Mouse (Mus musculus) layer of hippocampus, postnatal 36 days (tissue): ENCODE data around the gene Rrn3. TPM values are rescaled to one million over a fixed set of nuclear protein-coding genes. Genes with fewer than 3 reads are reported as not detected.
A peak's percentile ranks its signal among the peaks of the same experiment; 100 is the strongest.
"Not testable (repeated sequence)": the region's sequence is repeated elsewhere in the genome, so short reads cannot be mapped to it uniquely, and the experiment has no call there.

Source experiments
- DNase-seq, 2 experiments: peaks; one replicate each; pipeline ENCODE4 v3.0.0; 2022
- total RNA-seq, 2 experiments: library from RNA; stranded (reverse); gene quantifications; 2 replicates each; pipeline ENCODE4 v1.2.3; 2021

Rrn3 gene
- total RNA-seq = 10 to 100 TPM; 51.2 to 51.4 TPM

DNA sequence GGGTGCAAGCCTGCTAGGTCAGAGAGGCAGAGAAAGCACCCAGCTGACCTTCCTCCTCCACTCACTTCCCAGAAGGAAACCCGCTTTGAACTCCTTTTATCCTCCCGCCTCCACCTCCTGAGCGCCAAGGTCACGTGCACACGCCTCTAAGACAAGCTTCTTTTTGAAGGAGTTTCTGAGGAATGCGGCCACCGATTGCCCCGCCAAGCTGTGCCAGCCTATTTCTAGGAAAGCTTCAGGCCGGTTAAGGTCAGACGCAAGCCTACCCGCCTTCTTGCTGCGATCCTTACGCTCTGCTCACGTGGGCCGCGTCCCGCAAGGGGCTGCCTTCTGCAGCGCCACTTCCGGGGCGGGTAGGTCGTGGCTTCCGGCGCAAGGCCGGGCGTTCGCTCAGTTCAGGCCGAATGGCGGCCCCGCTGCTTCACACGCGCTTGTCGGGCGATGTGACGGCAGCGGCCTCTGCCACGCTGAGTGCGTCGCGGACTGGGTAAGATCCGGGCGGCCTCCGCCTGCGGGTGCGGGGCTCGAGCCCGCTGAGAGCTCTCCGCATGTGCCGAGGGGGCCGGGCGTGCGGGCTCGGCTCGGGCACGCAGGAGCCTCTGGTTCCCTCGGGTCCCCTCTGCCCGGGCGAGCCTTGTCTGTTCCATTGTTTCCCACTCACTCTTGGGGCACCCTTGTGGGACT, at the start of gene Rrn3:
Gene Rrn3, plus strand, starts transcription at position 356 of the 684 bp plus-strand sequence.
- peak; percentile 89 to 91 for DNase-seq

- DNase-seq = no peak
These were observed 47.7 kb upstream of the Rrn3 start for GRCm38 (mm10) chr16:13732786-13733185.

GRCm38 (mm10) chr16:13733518-13734137, 46.9 kb upstream of the Rrn3 start:
- peak; percentile 54 to 80 for DNase-seq

DNA sequence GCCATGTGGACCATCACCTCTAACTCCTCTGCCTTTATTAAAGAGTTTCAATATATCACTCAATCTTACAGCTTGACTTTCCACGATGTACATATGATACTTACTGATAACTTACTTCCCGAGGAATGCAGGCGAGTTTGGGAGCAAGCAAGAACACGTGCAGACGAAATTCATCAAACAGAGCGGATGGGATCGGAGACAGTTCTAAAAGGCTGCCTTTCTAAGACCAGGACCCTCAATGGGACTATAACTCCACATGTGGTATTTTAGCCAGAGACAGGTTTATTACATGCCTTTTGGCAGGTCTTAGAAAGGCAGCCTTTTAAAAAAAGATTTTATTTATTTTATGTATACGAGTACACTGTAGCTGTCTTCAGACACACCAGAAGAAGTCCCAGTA, 44.5 kb upstream of the Rrn3 start:
- DNase-seq = no peak

DNA sequence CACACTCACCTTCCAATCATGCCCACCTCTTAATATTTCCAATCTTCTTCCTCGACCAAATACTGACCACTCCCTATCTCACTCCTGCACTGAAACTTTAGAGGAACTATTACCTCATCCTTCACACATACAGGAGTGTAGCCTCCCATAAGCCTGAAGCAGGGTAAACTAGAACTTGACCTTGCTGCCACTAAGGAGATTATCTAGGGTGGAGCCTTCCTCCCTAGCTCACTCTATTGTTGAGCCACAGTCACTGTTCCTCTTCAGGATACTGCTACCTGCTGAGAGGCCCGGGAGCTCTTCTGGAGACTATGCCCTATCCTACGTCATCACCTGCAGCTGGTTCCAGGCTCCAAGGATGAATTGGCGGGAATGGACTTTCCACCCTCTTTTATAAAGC, 41.5 kb upstream of the Rrn3 start:
- DNase-seq = not testable (repeated sequence)

DNA sequence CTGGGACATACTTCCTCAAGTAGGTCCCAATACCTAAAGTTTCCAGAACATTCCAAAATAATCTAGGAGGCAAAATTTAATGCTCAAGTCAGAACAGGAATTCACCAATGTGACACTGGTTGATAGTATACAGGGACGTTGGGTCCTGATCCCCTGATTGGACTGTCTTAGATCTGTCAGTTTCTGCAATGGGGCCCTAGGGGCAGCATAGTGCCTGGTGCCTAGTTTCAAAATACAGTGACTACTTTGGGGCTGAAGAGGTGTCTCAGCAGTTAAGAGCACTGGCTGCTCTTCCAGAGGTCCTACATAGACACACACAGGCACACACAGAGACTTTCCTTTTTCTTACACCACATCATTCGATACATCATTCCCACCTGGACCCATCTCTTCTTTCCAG, 39.7 kb upstream of the Rrn3 start:
- DNase-seq = no peak

- no peak for DNase-seq
These were observed 32.8 kb upstream of the Rrn3 start for GRCm38 (mm10) chr16:13747708-13748107.

DNA sequence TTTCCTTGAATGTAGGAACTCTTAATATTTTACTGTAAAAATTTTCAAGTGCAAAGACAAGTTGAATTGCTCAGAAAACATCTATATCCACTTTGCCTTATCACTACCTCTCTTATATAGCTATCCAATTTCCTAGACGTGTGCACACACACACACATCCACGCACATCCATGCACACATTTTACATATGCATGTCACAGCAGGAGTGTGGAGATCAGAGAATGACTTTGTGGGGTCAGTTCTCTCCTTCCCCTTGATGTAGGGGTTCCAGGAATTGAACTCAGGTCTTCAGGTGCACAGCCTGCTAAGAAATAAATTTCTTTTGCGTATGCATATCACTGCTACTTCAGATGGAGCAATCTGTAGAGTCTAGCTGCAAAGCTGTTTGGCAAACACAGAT, 32.4 kb upstream of the Rrn3 start:
- DNase-seq = no peak

- not testable (repeated sequence) for DNase-seq
These were observed 31.7 kb upstream of the Rrn3 start for GRCm38 (mm10) chr16:13748813-13749212.

- DNase-seq = no peak
These were observed 31.2 kb upstream of the Rrn3 start for GRCm38 (mm10) chr16:13749306-13749705.

DNA sequence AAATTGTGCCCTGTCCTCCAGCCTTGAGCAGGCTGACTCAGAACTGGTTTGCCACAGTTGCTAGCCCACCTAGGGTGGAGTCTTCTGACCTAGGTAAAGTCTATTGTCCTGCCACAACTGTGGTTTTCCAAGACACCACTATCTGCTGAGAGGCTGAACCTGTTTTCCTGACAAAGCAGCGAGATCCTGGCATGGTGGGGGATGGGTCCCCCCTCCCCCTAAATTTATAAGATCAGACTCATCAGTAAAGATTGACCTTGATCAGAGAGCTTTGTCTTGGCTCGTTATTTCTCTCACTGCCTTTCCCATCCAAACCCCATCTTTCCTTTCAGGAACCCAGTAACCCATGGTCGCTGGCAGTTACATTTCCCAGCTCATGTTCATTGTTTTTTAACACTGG, 30.5 kb upstream of the Rrn3 start:
- no peak for DNase-seq

DNA sequence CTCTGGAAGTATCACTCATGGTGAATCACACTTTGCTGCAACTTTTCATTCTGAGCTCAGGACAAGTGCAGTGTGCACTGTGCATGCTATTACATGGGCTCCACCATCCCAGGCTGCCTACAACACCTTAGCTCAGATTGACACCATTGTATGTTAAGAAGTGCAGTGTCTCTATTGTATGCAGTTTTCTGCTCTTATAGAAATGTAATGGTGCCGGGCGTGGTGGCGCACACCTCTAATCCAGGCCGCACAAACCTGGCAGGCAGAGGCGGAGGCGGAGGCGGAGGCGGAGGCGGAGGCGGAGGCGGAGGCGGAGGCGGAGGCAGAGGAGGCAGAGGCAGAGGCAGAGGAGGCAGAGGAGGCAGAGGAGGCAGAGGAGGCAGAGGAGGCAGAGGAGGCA, 29.9 kb upstream of the Rrn3 start:
- DNase-seq = no peak

DNA sequence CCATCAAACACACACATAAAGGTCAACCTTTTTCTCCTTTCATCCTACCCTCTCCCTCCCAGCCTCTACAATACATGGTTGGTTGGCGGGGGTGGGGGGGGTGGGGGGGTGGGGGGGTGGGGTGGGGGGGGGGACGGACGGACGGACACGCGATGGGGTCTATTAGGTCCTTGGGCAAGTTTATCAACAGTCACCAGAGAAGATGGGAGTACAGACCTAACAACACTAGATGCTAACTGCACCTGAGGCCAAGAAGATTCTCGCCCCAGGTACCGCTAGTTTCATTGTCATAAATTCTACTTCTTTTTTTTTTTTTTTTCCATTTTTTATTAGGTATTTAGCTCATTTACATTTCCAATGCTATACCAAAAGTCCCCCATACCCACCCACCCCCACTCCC, 26.5 kb upstream of the Rrn3 start:
- DNase-seq = no peak

DNA sequence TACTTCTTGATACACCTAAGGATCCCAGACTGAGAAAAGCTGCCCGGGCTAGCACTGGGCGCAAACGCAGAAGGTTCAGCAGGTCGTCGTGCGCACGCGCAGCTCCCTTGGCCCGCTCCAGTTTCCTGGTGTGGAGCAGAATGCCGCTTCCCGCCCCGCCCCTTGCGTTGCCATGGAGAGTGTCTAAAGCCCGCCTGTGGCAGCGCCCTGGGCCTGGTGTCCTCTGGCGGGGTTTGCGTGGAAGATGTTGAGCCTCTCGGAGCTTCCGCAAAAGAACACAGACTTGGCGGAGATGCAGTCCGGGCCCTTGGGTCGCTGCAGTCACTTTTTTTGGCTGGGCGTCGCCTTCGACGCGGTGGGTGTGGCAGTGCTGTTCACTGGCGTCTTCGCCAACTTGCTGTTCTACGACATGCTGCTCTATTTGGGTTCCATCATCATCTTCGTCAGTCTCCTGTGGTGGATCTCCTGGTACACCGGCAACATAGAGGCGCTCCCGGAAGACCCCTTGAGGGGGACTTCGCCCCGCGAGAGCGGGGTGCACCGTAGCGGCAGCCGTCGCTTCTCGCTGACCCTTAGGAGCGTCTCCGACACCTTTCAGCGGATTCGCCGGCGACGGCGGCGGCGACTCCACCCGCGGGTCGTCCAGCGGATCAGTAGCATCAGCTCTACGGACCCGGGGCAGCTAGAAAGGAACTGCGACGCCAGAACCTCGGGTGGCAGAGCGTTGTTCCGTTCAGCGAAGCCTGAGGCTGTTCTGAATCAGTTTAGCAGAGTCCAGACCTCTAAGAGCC, 25.9 kb upstream of the Rrn3 start:
- DNase-seq = peak; percentile 93

- no peak for DNase-seq
These were observed 22.7 kb upstream of the Rrn3 start for GRCm38 (mm10) chr16:13757823-13758222.

DNA sequence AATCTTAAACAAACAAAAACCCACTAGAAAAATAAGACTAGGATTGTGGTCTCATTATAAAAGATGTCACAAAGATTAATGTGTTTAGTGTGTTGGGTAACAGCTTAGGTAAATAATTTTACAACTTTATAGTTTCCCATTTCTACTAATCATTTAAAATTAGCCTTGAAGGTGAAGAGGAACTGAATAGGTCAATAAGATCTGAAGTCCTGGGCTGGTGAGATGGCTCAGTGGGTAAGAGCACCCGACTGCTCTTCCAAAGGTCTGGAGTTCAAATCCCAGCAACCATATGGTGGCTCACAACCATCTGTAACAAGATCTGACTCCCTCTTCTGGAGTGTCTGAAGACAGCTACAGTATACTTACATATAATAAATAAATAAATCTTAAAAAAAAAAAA, 17.7 kb upstream of the Rrn3 start:
- not testable (repeated sequence) for DNase-seq

GRCm38 (mm10) chr16:13764519-13764918, 16.0 kb upstream of the Rrn3 start:
- no peak for DNase-seq

- DNase-seq = no peak
These were observed 14.1 kb upstream of the Rrn3 start for GRCm38 (mm10) chr16:13766367-13766766.

DNA sequence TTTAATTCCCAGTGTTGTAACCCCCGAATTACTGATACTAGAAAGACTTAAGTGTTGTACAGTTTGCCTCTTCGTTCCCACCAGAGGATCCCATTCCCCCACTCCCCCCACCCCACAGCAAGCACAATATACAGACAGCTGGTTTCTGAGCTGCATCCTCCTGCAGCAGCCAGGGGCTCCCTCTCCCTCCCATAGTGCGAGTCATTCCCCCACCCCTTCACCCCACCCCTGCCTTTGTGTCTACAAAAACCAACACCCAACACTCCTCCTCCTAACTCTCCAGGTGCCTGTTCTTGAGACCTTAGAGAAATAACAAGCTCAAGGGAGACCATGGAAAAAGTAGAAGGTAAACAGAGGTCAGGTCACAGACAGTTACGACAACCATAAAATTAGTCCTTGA, 8.9 kb upstream of the Rrn3 start:
- DNase-seq = not testable (repeated sequence)

DNA sequence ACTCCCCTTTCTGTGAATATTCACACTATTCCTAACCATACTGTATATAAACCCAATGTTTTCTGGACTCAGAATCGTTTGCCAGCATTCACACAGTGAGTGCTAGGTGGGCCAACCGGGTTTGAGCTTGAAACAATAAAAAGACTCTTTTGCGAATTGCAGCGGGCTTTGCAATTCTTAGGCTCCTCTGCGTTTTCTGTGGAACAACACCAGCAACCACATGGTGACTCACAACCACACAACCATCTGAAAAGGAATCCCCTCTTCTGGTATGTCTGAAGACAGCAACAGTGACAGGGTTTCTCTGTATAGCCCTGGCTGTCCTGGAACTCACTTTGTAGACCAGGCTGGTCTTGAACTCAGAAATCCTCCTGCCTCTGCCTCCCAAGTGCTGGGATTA, 8.5 kb upstream of the Rrn3 start:
- not testable (repeated sequence) for DNase-seq

DNA sequence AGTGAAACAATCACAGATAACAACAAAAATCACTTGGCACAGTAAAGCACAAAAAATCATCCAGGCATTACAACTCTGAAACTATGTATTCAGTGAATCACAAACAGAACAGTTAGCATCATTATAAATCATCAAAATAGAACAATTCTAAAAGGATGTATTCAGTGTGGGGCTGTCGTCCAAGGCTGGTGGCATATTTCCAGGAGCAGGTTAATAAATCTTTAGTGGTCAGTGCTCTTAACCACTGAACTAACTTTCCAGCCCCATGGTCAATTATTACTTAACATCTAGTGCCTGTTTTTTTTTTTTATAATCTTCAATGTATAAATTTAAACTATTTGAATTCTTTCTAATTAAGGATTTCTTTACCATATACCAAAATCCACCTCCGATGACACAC, 6.5 kb upstream of the Rrn3 start:
- not testable (repeated sequence) for DNase-seq

- not testable (repeated sequence) for DNase-seq
These were observed 5.9 kb upstream of the Rrn3 start for GRCm38 (mm10) chr16:13774651-13775050.

DNA sequence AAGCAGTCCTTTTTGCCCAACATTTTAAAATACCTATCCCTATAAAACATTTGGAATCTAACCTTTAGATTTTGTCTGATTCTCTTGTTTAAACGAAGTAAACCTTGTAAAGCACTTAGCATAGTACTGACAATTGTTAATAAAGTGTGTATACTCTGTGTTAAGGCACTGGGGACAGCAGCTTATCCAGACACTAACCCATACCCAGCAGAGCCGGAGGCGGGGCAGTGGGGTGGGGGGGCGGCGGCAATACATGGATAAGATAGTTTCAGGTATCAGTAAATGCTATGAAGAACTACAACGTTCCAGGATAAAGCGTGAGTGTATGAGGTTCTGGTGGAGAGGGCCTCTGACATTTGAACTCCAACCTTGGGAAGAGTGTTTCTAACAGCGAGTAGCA, 708 bp downstream of the Rrn3 start:
- DNase-seq = no peak

- no peak for DNase-seq
These were observed 5.4 kb downstream of the Rrn3 start for GRCm38 (mm10) chr16:13785932-13786331.
